Mouse (Mus musculus) embryonic facial prominence, embryonic 10.5 days (tissue): ENCODE results near the gene Yy1. TPM values are rescaled to one million over a fixed set of nuclear protein-coding genes. Genes with fewer than 3 reads are reported as not detected.

Experiments
- DNase-seq: peaks from one replicate; pipeline ENCODE4 v3.0.0-alpha.2; 2017; ENCODE audit warnings: low spot score
- H3K27ac ChIP-seq: fragments of 300-500 bp; sonication (generic); replicated peaks from 2 replicates; pipeline ENCODE4 v1.5.1; 2016; ENCODE audit warnings: mild to moderate bottlenecking
- H3K27me3 ChIP-seq: fragments of 300-500 bp; sonication (generic); replicated peaks from 2 replicates; pipeline ENCODE4 v1.6.1; 2016; ENCODE audit warnings: low read depth, mild to moderate bottlenecking; ENCODE audit not compliant: poor library complexity, severe bottlenecking
- H3K36me3 ChIP-seq: fragments of 300-500 bp; sonication (generic); replicated peaks from 2 replicates; pipeline ENCODE4 v1.6.1; 2016; ENCODE audit warnings: mild to moderate bottlenecking, moderate library complexity
- H3K4me1 ChIP-seq: fragments of 300-500 bp; sonication (generic); 2 replicates; pipeline ENCODE4 v1.6.1; 2016
- H3K4me3 ChIP-seq: fragments of 300-500 bp; sonication (generic); 2 replicates; pipeline ENCODE4 v1.5.1; 2016; ENCODE audit warnings: mild to moderate bottlenecking, moderate library complexity
- H3K9me3 ChIP-seq: fragments of 300-500 bp; sonication (generic); 2 replicates; pipeline ENCODE4 v1.6.1; 2016; ENCODE audit warnings: mild to moderate bottlenecking
- WGBS: fragments of 180-500 bp; shearing (Covaris S2); methylation state at CpG from one replicate; pipeline ENCODE4 v1.1.7; 2016; 5-methylcytosine and 5-hydroxymethylcytosine counted together
- polyA plus RNA-seq: library from polyadenylated mRNA; unstranded; fragments of >200 nt; fragmentation: Nextera tagmentation; extraction: Ambion mirVana; gene quantifications from 2 replicates; pipeline ENCODE4 v1.2.1, GENCODE M21; 2016

Yy1 gene
- polyA plus RNA-seq: 14.0 and 15.0 TPM in 2 replicates

- Histone ChIP-seq H3K36me3 (peaks cover 23% of the 10 kb centered on the region), H3K9me3 (no peaks in the 10 kb centered on the region), H3K4me3 (peak within 1 kb of the TSS; percentile 100), H3K27me3 (no peaks in the 10 kb centered on the region), H3K27ac (peak within 1 kb of the TSS; percentile 96), H3K4me1 (peaks cover 34% of the 10 kb centered on the region)
- DNase-seq: peak; percentile 99
- under 1% methylated on average over 106 of the region's 127 CpGs for WGBS
Measured at GRCm38 (mm10) chr12:108792546-108793452, at the start of gene Yy1. Yy1 (plus strand) TSS chr12:108792973.

- Histone ChIP-seq H3K36me3 (no peaks in the 10 kb centered on the region), H3K27ac (no peak overlapping the region), H3K27me3 (no peaks in the 10 kb centered on the region), H3K4me3 (no peak overlapping the region), H3K9me3 (no peaks in the 10 kb centered on the region), H3K4me1 (0 out of 2 replicates have a peak, but pooled peaks cover 2% of the 10 kb centered on the region)
- DNase-seq: peak; percentile 3
Measured at GRCm38 (mm10) chr12:108745990-108746389, 46.8 kb upstream of the Yy1 start.

- no peak overlapping the region for H3K27ac ChIP-seq
- peak; percentile 6 for DNase-seq
- WGBS: 66% methylated on average over 6 of the region's 6 CpGs
Measured at GRCm38 (mm10) chr12:108749019-108749418, 43.8 kb upstream of the Yy1 start.

GRCm38 (mm10) chr12:108749454-108749853 is 43.3 kb upstream of the Yy1 start:
- no peak overlapping the region for H3K4me3 ChIP-seq
- WGBS: 84% methylated on average over 9 of the region's 9 CpGs
- no peaks in the 10 kb centered on the region for H3K9me3 ChIP-seq
- no peaks in the 10 kb centered on the region for H3K27me3 ChIP-seq
- DNase-seq: no peak
- no peaks in the 10 kb centered on the region for H3K36me3 ChIP-seq
- H3K27ac ChIP-seq: no peak overlapping the region
- H3K4me1 ChIP-seq: peaks cover 8% of the 10 kb centered on the region; the same call in 1 of the 2 replicates

More at GRCm38 (mm10) chr12:108749019-108749418, 43.8 kb upstream of the Yy1 start:
- H3K4me3 ChIP-seq: no peak overlapping the region
- H3K27me3 ChIP-seq: no peaks in the 10 kb centered on the region
- peaks cover 8% of the 10 kb centered on the region; the same call in 1 of the 2 replicates for H3K4me1 ChIP-seq
- H3K36me3 ChIP-seq: no peaks in the 10 kb centered on the region
- H3K9me3 ChIP-seq: no peaks in the 10 kb centered on the region

GRCm38 (mm10) chr12:108750226-108750625 is 42.5 kb upstream of the Yy1 start:
- 74% methylated on average over 3 of the region's 3 CpGs for WGBS
- DNase-seq: no peak
- no peaks in the 10 kb centered on the region for H3K9me3 ChIP-seq

GRCm38 (mm10) chr12:108751790-108752189 is 41.0 kb upstream of the Yy1 start:
- no peaks in the 10 kb centered on the region for H3K27me3 ChIP-seq
- no peaks in the 10 kb centered on the region for H3K9me3 ChIP-seq
- no peaks in the 10 kb centered on the region for H3K36me3 ChIP-seq
- H3K4me1 ChIP-seq: peaks cover 8% of the 10 kb centered on the region; the same call in 1 of the 2 replicates
- H3K27ac ChIP-seq: no peak overlapping the region
- WGBS: 68% methylated on average over 9 of the region's 9 CpGs
- no peak overlapping the region for H3K4me3 ChIP-seq
- no peak for DNase-seq

More at GRCm38 (mm10) chr12:108750226-108750625, 42.5 kb upstream of the Yy1 start:
- Histone ChIP-seq H3K27ac (no peak overlapping the region), H3K27me3 (no peaks in the 10 kb centered on the region), H3K4me1 (peaks cover 8% of the 10 kb centered on the region; the same call in 1 of the 2 replicates), H3K36me3 (no peaks in the 10 kb centered on the region), H3K4me3 (no peak overlapping the region)

GRCm38 (mm10) chr12:108755141-108755540 is 37.6 kb upstream of the Yy1 start:
- peaks cover 22% of the 10 kb centered on the region for H3K4me1 ChIP-seq
- H3K27me3 ChIP-seq: no peaks in the 10 kb centered on the region
- no peaks in the 10 kb centered on the region for H3K36me3 ChIP-seq
- H3K9me3 ChIP-seq: no peaks in the 10 kb centered on the region
- 80% methylated on average over 21 of the region's 21 CpGs for WGBS
- no peak overlapping the region for H3K27ac ChIP-seq
- H3K4me3 ChIP-seq: no peak overlapping the region
- no peak for DNase-seq

- H3K27ac ChIP-seq: no peak overlapping the region
- H3K4me3 ChIP-seq: no peak overlapping the region
- DNase-seq: no peak
- no peaks in the 10 kb centered on the region for H3K36me3 ChIP-seq
- peaks cover 24% of the 10 kb centered on the region for H3K4me1 ChIP-seq
- no peaks in the 10 kb centered on the region for H3K27me3 ChIP-seq
- 92% methylated on average over 10 of the region's 10 CpGs for WGBS
- no peaks in the 10 kb centered on the region for H3K9me3 ChIP-seq
Measured at GRCm38 (mm10) chr12:108756611-108757010, 36.2 kb upstream of the Yy1 start.

- Histone ChIP-seq H3K36me3 (no peaks in the 10 kb centered on the region), H3K4me1 (peaks cover 21% of the 10 kb centered on the region), H3K9me3 (no peaks in the 10 kb centered on the region), H3K27ac (peak overlapping the region; percentile 85), H3K27me3 (no peaks in the 10 kb centered on the region), H3K4me3 (peak overlapping the region; percentile 79)
- under 1% methylated on average over 41 of the region's 41 CpGs for WGBS
- DNase-seq: peak; percentile 99
Measured at GRCm38 (mm10) chr12:108757717-108758257, 35.0 kb upstream of the Yy1 start.

GRCm38 (mm10) chr12:108758273-108758672 is 34.5 kb upstream of the Yy1 start:
- H3K27me3 ChIP-seq: no peaks in the 10 kb centered on the region
- no peaks in the 10 kb centered on the region for H3K9me3 ChIP-seq
- 73% methylated on average over 8 of the region's 8 CpGs for WGBS
- DNase-seq: no peak
- peak overlapping the region; percentile 79 for H3K4me3 ChIP-seq
- peaks cover 23% of the 10 kb centered on the region for H3K4me1 ChIP-seq
- peak overlapping the region; percentile 85 for H3K27ac ChIP-seq
- H3K36me3 ChIP-seq: no peaks in the 10 kb centered on the region

- H3K4me3 ChIP-seq: no peak overlapping the region
- 84% methylated on average over 13 of the region's 13 CpGs for WGBS
- H3K4me1 ChIP-seq: peaks cover 25% of the 10 kb centered on the region
- DNase-seq: no peak
- H3K36me3 ChIP-seq: no peaks in the 10 kb centered on the region
- H3K9me3 ChIP-seq: no peaks in the 10 kb centered on the region
- H3K27me3 ChIP-seq: no peaks in the 10 kb centered on the region
- H3K27ac ChIP-seq: 0 out of 2 replicates have a peak overlapping the region, but pooled peaks have one; percentile 85
Measured at GRCm38 (mm10) chr12:108758682-108759081, 34.1 kb upstream of the Yy1 start.

- no peak for DNase-seq
- H3K4me1 ChIP-seq: peaks cover 25% of the 10 kb centered on the region
- no peak overlapping the region for H3K4me3 ChIP-seq
- no peak overlapping the region for H3K27ac ChIP-seq
- 89% methylated on average over 11 of the region's 11 CpGs for WGBS
- no peaks in the 10 kb centered on the region for H3K27me3 ChIP-seq
- H3K36me3 ChIP-seq: no peaks in the 10 kb centered on the region
- H3K9me3 ChIP-seq: no peaks in the 10 kb centered on the region
Measured at GRCm38 (mm10) chr12:108759266-108759665, 33.5 kb upstream of the Yy1 start.
